Mouse (Mus musculus) kidney, embryonic 16.5 days (tissue): ENCODE results near the gene Pnpla2. TPM values are rescaled to one million over a fixed set of nuclear protein-coding genes. Genes with fewer than 3 reads are reported as not detected.

Experiments
- ATAC-seq: fragments of 200-750 bp; cut with Nextera tagmentation; 2 replicates; pipeline ENCODE4 v1.8.0; 2017; ENCODE audit warnings: moderate TSS enrichment; ENCODE audit not compliant: low FRiP score, low TSS enrichment
- H3K27ac ChIP-seq: fragments of 300-500 bp; sonication (generic); 2 replicates; pipeline ENCODE4 v1.5.1; 2014; ENCODE audit warnings: low read length
- H3K27me3 ChIP-seq: fragments of 300-500 bp; sonication (generic); 2 replicates; pipeline ENCODE4 v1.6.1; 2014; ENCODE audit warnings: low read length, control low read depth, mixed read lengths; ENCODE audit not compliant: insufficient read depth
- H3K36me3 ChIP-seq: fragments of 300-500 bp; sonication (generic); 2 replicates; pipeline ENCODE4 v1.6.1; 2014; ENCODE audit warnings: low read length, control low read depth, mixed read lengths; ENCODE audit not compliant: insufficient read depth
- H3K4me1 ChIP-seq: fragments of 300-500 bp; sonication (generic); 2 replicates; pipeline ENCODE4 v1.6.1; 2014; ENCODE audit warnings: low read length, control low read depth, mixed read lengths; ENCODE audit not compliant: insufficient read depth
- H3K4me2 ChIP-seq: fragments of 300-500 bp; sonication (generic); replicated peaks from 2 replicates; pipeline ENCODE4 v1.6.1; 2014; ENCODE audit warnings: low read depth, low read length
- H3K4me3 ChIP-seq: fragments of 300-500 bp; sonication (generic); 2 replicates; pipeline ENCODE4 v1.5.1; 2014; ENCODE audit warnings: mild to moderate bottlenecking, low read length
- H3K9ac ChIP-seq: fragments of 300-500 bp; sonication (generic); replicated peaks from 2 replicates; pipeline ENCODE4 v1.6.1; 2014; ENCODE audit warnings: low read length
- H3K9me3 ChIP-seq: fragments of 300-500 bp; sonication (generic); 2 replicates; pipeline ENCODE4 v1.6.1; 2016; ENCODE audit warnings: low read length, control low read depth
- WGBS: fragments of 180-500 bp; shearing (Covaris S2); extraction: QIAGEN DNeasy Blood & Tissue Kit; methylation state at CpG from one replicate; pipeline ENCODE4 v1.1.7; 2014; 5-methylcytosine and 5-hydroxymethylcytosine counted together
- polyA plus RNA-seq: library from polyadenylated mRNA; unstranded; fragments of >200 nt; fragmentation: Nextera tagmentation; extraction: Ambion mirVana; gene quantifications from 2 replicates; pipeline ENCODE4 v1.2.1, GENCODE M21; 2015

The Pnpla2 gene
- polyA plus RNA-seq, 1 experiment from 2014 or later: 51.5 TPM

- Histone ChIP-seq H3K27me3 (no peaks in the 10 kb centered on the region), H3K4me3 (no peak overlapping the region), H3K9me3 (no peaks in the 10 kb centered on the region), H3K4me1 (peaks cover 46% of the 10 kb centered on the region), H3K4me2 (no peak overlapping the region), H3K27ac (no peak overlapping the region), H3K9ac (no peak overlapping the region), H3K36me3 (peaks cover 26% of the 10 kb centered on the region)
- WGBS: 79% methylated on average over 1 of the region's 1 CpGs
- no peak for ATAC-seq
These were observed 16.2 kb downstream of the Pnpla2 start for GRCm38 (mm10) chr7:141471236-141471635.

- no peak overlapping the region for H3K4me3 ChIP-seq
- no peak overlapping the region for H3K4me2 ChIP-seq
- H3K9ac ChIP-seq: no peak overlapping the region
- H3K27ac ChIP-seq: no peak overlapping the region
- H3K27me3 ChIP-seq: no peaks in the 10 kb centered on the region
- ATAC-seq: no peak
- no peaks in the 10 kb centered on the region for H3K9me3 ChIP-seq
- H3K36me3 ChIP-seq: peaks cover 26% of the 10 kb centered on the region
- peaks cover 48% of the 10 kb centered on the region for H3K4me1 ChIP-seq
- WGBS: 77% methylated on average over 6 of the region's 6 CpGs
These were observed 17.2 kb downstream of the Pnpla2 start for GRCm38 (mm10) chr7:141472226-141472625.

- no peak overlapping the region for H3K4me3 ChIP-seq
- 75% methylated on average over 6 of the region's 6 CpGs for WGBS
- no peaks in the 10 kb centered on the region for H3K27me3 ChIP-seq
- peaks cover 53% of the 10 kb centered on the region for H3K4me1 ChIP-seq
- no peak overlapping the region for H3K9ac ChIP-seq
- peaks cover 26% of the 10 kb centered on the region for H3K36me3 ChIP-seq
- H3K9me3 ChIP-seq: no peaks in the 10 kb centered on the region
- no peak overlapping the region for H3K27ac ChIP-seq
- no peak for ATAC-seq
- no peak overlapping the region for H3K4me2 ChIP-seq
These were observed 17.8 kb downstream of the Pnpla2 start for GRCm38 (mm10) chr7:141472763-141473162.

GRCm38 (mm10) chr7:141474160-141474559 is 19.2 kb downstream of the Pnpla2 start:
- H3K27ac ChIP-seq: no peak overlapping the region
- WGBS: 7% methylated on average over 5 of the region's 5 CpGs
- H3K36me3 ChIP-seq: peaks cover 26% of the 10 kb centered on the region
- no peaks in the 10 kb centered on the region for H3K27me3 ChIP-seq
- no peak for ATAC-seq
- no peaks in the 10 kb centered on the region for H3K9me3 ChIP-seq
- H3K4me1 ChIP-seq: peaks cover 48% of the 10 kb centered on the region
- H3K4me3 ChIP-seq: peak overlapping the region; percentile 81
- peak overlapping the region; percentile 90 for H3K9ac ChIP-seq
- peak overlapping the region; percentile 91 for H3K4me2 ChIP-seq

GRCm38 (mm10) chr7:141475011-141475804 is 20.2 kb downstream of the Pnpla2 start, which contains the start of the genes Polr2l and Tspan4:
Gene Polr2l, minus strand, starts transcription at chr7:141475132.
Gene Tspan4, plus strand, starts transcription at chr7:141475240.
- Histone ChIP-seq H3K36me3 (peaks cover 19% of the 10 kb centered on the region), H3K9me3 (no peaks in the 10 kb centered on the region), H3K4me2 (peak within 1 kb of the TSS; percentile 91), H3K27ac (peak within 1 kb of the TSS; percentile 98), H3K4me1 (peaks cover 40% of the 10 kb centered on the region), H3K4me3 (peak within 1 kb of the TSS; percentile 81), H3K27me3 (no peaks in the 10 kb centered on the region), H3K9ac (peak within 1 kb of the TSS; percentile 90)
- under 1% methylated on average over 84 of the region's 87 CpGs for WGBS
- peak; percentile 24 for ATAC-seq

- Histone ChIP-seq H3K4me1 (peaks cover 45% of the 10 kb centered on the region), H3K9ac (peak overlapping the region; percentile 90), H3K4me3 (peak overlapping the region; percentile 81), H3K9me3 (no peaks in the 10 kb centered on the region), H3K27ac (peak overlapping the region; percentile 98), H3K36me3 (peaks cover 13% of the 10 kb centered on the region), H3K27me3 (no peaks in the 10 kb centered on the region), H3K4me2 (peak overlapping the region; percentile 91)
- 1% methylated on average over 12 of the region's 12 CpGs for WGBS
- ATAC-seq: no peak
These were observed 20.8 kb downstream of the Pnpla2 start for GRCm38 (mm10) chr7:141475805-141476158.

- H3K27me3 ChIP-seq: no peaks in the 10 kb centered on the region
- no peaks in the 10 kb centered on the region for H3K9me3 ChIP-seq
- peak overlapping the region; percentile 81 for H3K4me3 ChIP-seq
- H3K27ac ChIP-seq: peak overlapping the region; percentile 98
- H3K4me1 ChIP-seq: peaks cover 51% of the 10 kb centered on the region
- H3K4me2 ChIP-seq: peak overlapping the region; percentile 91
- H3K36me3 ChIP-seq: peaks cover 7% of the 10 kb centered on the region; the same call in 1 of the 2 replicates
- under 1% methylated on average over 16 of the region's 17 CpGs for WGBS
- H3K9ac ChIP-seq: peak overlapping the region; percentile 90
- ATAC-seq: peak; percentile 80
These were observed 21.4 kb downstream of the Pnpla2 start for GRCm38 (mm10) chr7:141476226-141476980.

- Histone ChIP-seq H3K27ac (peak overlapping the region; percentile 98), H3K36me3 (peaks cover 5% of the 10 kb centered on the region; the same call in 1 of the 2 replicates), H3K4me3 (peak overlapping the region; percentile 81), H3K4me2 (peak overlapping the region; percentile 91), H3K27me3 (no peaks in the 10 kb centered on the region), H3K9ac (peak overlapping the region; percentile 53), H3K9me3 (no peaks in the 10 kb centered on the region), H3K4me1 (peaks cover 55% of the 10 kb centered on the region)
- 16% methylated on average over 7 of the region's 7 CpGs for WGBS
- no peak for ATAC-seq
These were observed 22.0 kb downstream of the Pnpla2 start for GRCm38 (mm10) chr7:141476981-141477370.

- 39% methylated on average over 4 of the region's 4 CpGs for WGBS
- ATAC-seq: no peak
- Histone ChIP-seq H3K9me3 (no peaks in the 10 kb centered on the region), H3K36me3 (peaks cover 2% of the 10 kb centered on the region; the same call in 1 of the 2 replicates), H3K9ac (peak overlapping the region; percentile 53; the same call in 1 of the 2 replicates), H3K4me1 (peaks cover 61% of the 10 kb centered on the region), H3K27ac (peak overlapping the region; percentile 98), H3K4me2 (peak overlapping the region; percentile 91), H3K27me3 (no peaks in the 10 kb centered on the region), H3K4me3 (peak overlapping the region; percentile 81; the same call in 1 of the 2 replicates)
These were observed 22.7 kb downstream of the Pnpla2 start for GRCm38 (mm10) chr7:141477578-141478269.
